Mouse (Mus musculus) limb, embryonic 12.5 days (tissue): ENCODE measurements around the gene Rbfox1. TPM values are rescaled to one million over a fixed set of nuclear protein-coding genes. Genes with fewer than 3 reads are reported as not detected.

ENCODE experiments used
- ATAC-seq: fragments of 200-750 bp; cut with Nextera tagmentation; 2 replicates; pipeline ENCODE4 v1.8.0; 2017; ENCODE audit warnings: low read depth, moderate TSS enrichment; ENCODE audit not compliant: insufficient number of reproducible peaks, insufficient read depth, low FRiP score, low TSS enrichment
- H3K27ac ChIP-seq: fragments of 300-500 bp; sonication (generic); 2 replicates; pipeline ENCODE4 v1.5.1; 2016; ENCODE audit warnings: mild to moderate bottlenecking, moderate library complexity
- H3K27me3 ChIP-seq: fragments of 300-500 bp; sonication (generic); 2 replicates; pipeline ENCODE4 v1.6.1; 2016; ENCODE audit warnings: mild to moderate bottlenecking, moderate library complexity
- H3K36me3 ChIP-seq: fragments of 300-500 bp; sonication (generic); 2 replicates; pipeline ENCODE4 v1.6.1; 2016; ENCODE audit warnings: mild to moderate bottlenecking, moderate library complexity
- H3K4me1 ChIP-seq: fragments of 300-500 bp; sonication (generic); replicated peaks from 2 replicates; pipeline ENCODE4 v1.6.1; 2016
- H3K4me2 ChIP-seq: fragments of 300-500 bp; sonication (generic); 2 replicates; pipeline ENCODE4 v1.6.1; 2016; ENCODE audit warnings: mild to moderate bottlenecking, moderate library complexity
- H3K4me3 ChIP-seq: fragments of 300-500 bp; sonication (generic); replicated peaks from 2 replicates; pipeline ENCODE4 v1.5.1; 2016; ENCODE audit warnings: mild to moderate bottlenecking
- H3K9ac ChIP-seq: fragments of 300-500 bp; sonication (generic); replicated peaks from 2 replicates; pipeline ENCODE4 v1.6.1; 2016; ENCODE audit warnings: mild to moderate bottlenecking, moderate library complexity
- H3K9me3 ChIP-seq: fragments of 300-500 bp; sonication (generic); 2 replicates; pipeline ENCODE4 v1.6.1; 2016; ENCODE audit warnings: mild to moderate bottlenecking, moderate library complexity
- WGBS: fragments of 180-500 bp; shearing (Covaris S2); methylation state at CpG from one replicate; pipeline ENCODE4 v1.1.7; 2016; 5-methylcytosine and 5-hydroxymethylcytosine counted together
- polyA plus RNA-seq: library from polyadenylated mRNA; unstranded; fragments of >200 nt; fragmentation: Nextera tagmentation; extraction: Ambion mirVana; gene quantifications from 2 replicates; pipeline ENCODE4 v1.2.1, GENCODE M21; 2016

Gene Rbfox1
- polyA plus RNA-seq, 1 experiment from 2014 or later: 1.9 TPM

DNA sequence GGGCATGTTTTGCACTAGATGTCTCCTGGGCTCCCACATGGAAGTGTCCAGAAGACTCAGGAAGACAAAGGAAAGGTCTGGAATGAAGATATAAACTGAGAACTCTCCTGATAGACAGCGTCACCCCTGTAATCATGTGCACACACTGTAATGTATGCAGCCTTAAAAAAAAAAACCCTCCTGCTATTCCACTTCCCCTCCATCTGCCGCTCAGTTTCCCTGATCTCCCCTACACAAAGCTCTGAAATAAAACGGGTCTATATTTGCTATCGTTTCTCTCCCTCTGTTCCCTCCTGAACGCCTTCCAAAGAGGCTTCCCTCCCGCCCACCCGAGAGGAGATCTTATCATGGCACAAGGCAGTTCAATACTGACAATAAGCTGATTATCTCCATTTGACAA is 151.9 kb downstream of the Rbfox1 start:
- no peak overlapping the region for H3K4me3 ChIP-seq
- H3K36me3 ChIP-seq: no peaks in the 10 kb centered on the region
- H3K9ac ChIP-seq: no peak overlapping the region
- H3K9me3 ChIP-seq: no peaks in the 10 kb centered on the region
- no peak overlapping the region for H3K27ac ChIP-seq
- 85% methylated on average over 7 of the region's 7 CpGs for WGBS
- H3K4me2 ChIP-seq: no peak overlapping the region
- H3K4me1 ChIP-seq: no peaks in the 10 kb centered on the region
- H3K27me3 ChIP-seq: 0 out of 2 replicates have a peak, but pooled peaks cover 4% of the 10 kb centered on the region
- ATAC-seq: no peak

DNA sequence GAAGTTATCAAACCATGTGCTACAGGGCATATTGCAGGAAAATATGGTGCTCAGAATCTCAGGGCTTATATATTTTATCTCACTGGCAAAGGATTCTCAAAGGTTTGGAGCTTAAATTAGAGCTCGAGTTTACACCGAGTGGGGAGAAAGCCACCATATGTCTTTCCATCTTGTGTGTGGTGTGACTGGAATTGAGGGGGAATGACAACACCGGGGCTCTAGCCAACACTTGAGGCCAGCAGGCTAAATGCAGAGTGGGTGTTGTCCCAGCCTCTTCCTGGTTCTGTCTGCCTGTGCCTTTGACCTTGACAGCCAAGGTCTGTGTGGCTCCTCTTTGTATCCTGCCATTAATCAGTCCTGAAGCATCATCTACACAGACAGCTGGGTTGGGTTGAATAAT is 157.6 kb downstream of the Rbfox1 start:
- 81% methylated on average over 3 of the region's 3 CpGs for WGBS
- ATAC-seq: no peak

DNA sequence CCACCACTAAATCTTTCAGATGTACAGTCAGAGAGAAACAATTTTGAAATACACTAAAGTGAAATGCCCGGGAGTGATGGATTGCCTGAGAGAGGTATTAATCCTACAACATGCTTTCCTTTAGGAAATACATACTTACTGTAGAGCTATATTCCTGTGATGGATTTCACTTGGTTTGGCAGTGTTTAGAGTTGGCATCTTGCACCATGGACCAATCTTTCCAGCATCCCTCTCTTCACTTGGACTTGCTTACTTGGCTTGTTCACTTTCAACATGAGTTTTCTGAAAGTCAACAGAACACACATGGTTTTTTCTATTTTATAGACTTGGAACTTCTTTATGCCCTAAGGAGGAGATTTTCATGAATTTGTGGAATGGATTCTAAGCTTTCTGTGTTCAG is 163.4 kb downstream of the Rbfox1 start:
- Histone ChIP-seq H3K27me3 (no peaks in the 10 kb centered on the region), H3K27ac (no peak overlapping the region), H3K4me2 (no peak overlapping the region), H3K36me3 (no peaks in the 10 kb centered on the region), H3K4me3 (no peak overlapping the region), H3K9ac (no peak overlapping the region), H3K4me1 (no peaks in the 10 kb centered on the region), H3K9me3 (no peaks in the 10 kb centered on the region)
- WGBS: 94% methylated on average over 1 of the region's 1 CpGs
- ATAC-seq: no peak

More for the DNA sequence above, 157.6 kb downstream of the Rbfox1 start:
- no peak overlapping the region for H3K27ac ChIP-seq
- no peak overlapping the region for H3K4me2 ChIP-seq
- H3K9ac ChIP-seq: no peak overlapping the region
- no peak overlapping the region for H3K4me3 ChIP-seq
- no peaks in the 10 kb centered on the region for H3K9me3 ChIP-seq
- no peaks in the 10 kb centered on the region for H3K27me3 ChIP-seq
- H3K36me3 ChIP-seq: no peaks in the 10 kb centered on the region
- no peaks in the 10 kb centered on the region for H3K4me1 ChIP-seq

DNA sequence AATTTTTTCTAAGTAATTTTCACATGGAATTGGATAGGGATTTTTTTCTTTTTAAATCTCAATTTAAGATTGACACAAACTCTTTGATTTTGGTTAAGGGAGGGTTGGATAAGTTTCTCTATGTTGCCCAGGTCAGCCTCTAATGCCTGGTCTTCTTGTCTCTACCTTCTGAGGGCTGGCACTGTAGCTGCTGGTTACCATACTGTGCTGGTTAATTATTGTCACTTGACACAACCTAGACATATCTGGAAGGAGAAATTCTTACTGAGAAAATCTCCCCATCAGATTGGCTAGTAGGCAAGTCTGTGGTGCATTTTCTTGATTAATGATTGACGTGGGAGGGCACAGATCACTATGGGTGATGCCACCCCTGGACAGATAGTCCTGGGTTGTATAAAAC is 177.3 kb downstream of the Rbfox1 start:
- no peak overlapping the region for H3K4me2 ChIP-seq
- H3K9me3 ChIP-seq: no peaks in the 10 kb centered on the region
- H3K27me3 ChIP-seq: no peaks in the 10 kb centered on the region
- no peak for ATAC-seq
- no peaks in the 10 kb centered on the region for H3K36me3 ChIP-seq
- H3K4me3 ChIP-seq: no peak overlapping the region
- no peak overlapping the region for H3K9ac ChIP-seq
- no peak overlapping the region for H3K27ac ChIP-seq
- 85% methylated on average over 1 of the region's 1 CpGs for WGBS
- H3K4me1 ChIP-seq: no peaks in the 10 kb centered on the region

DNA sequence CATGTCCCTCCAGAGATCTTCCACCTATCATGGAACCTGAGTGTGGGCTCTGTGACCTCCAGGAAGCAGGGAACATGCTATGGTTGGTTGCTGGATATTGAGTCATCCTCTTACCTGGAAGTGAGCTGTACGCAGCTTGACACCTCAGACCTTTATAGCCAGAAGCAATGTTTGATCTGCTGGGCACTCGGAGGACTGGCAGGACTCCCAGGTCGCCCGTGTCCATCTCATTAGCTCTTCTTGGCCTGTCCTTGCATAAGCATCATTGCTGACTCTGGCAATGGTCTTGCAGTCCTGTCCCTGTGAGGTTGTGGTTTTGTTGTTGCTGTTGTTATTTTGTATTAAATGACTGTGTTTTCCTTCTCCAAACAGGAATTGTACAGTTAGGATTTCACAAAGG is 180.3 kb downstream of the Rbfox1 start:
- H3K27me3 ChIP-seq: no peaks in the 10 kb centered on the region
- no peak overlapping the region for H3K27ac ChIP-seq
- H3K9ac ChIP-seq: no peak overlapping the region
- H3K4me2 ChIP-seq: no peak overlapping the region
- ATAC-seq: no peak
- WGBS: 88% methylated on average over 4 of the region's 4 CpGs
- no peaks in the 10 kb centered on the region for H3K9me3 ChIP-seq
- no peaks in the 10 kb centered on the region for H3K4me1 ChIP-seq
- no peaks in the 10 kb centered on the region for H3K36me3 ChIP-seq
- no peak overlapping the region for H3K4me3 ChIP-seq

DNA sequence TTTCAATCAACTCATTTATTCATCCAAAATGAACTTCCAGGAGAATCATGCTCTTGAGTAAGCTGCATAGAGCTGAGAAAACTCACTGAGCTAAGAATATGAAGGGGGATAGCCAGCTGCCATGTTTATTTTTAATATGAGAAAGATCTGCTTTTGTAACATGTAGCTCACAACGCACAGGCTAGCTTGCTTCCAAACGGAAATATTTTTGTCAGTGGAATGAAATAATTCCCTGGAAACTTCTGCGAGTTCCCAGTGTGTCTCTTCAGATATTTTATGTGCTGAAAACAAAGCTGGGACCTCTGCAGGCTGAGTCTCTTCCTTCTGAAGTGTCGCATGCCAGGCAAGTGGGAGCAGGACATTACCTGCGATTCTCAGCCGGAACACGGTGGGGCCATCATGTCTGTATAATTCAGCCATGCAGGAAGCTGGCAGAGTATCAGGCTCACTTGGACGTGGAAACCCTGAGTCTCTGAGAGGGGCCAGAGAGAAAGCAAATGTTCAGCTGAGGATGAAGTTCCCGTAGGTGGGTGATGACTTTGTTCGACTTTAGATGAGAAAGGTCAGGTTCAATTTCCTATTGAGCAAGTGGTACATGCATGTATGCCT is 190.4 kb downstream of the Rbfox1 start:
- Histone ChIP-seq H3K27me3 (no peaks in the 10 kb centered on the region), H3K36me3 (no peaks in the 10 kb centered on the region), H3K4me2 (no peak overlapping the region), H3K9me3 (no peaks in the 10 kb centered on the region), H3K9ac (no peak overlapping the region), H3K4me3 (no peak overlapping the region), H3K4me1 (no peaks in the 10 kb centered on the region), H3K27ac (no peak overlapping the region)
- ATAC-seq: no peak
- 85% methylated on average over 10 of the region's 10 CpGs for WGBS

DNA sequence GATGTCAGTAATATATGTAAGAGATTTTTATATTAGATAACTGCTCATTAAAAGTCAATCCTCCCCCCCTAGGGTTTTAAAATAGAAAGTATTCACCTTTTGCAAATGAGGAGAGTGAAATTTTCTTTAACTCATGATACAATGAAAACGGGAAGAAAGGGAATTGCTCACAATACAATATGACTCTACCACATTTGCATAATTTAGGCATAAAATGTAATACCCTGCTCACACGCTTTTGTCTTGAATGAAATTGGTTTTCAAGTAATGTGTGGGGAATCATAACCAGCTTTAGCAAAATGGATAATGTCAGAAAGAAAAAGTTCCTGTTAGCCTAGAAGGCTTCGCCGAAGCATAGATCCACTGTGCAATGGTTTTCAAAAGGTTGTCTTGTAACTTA is 193.9 kb downstream of the Rbfox1 start:
- no peak overlapping the region for H3K9ac ChIP-seq
- no peak for ATAC-seq
- H3K9me3 ChIP-seq: no peaks in the 10 kb centered on the region
- H3K4me3 ChIP-seq: no peak overlapping the region
- H3K4me2 ChIP-seq: no peak overlapping the region
- H3K4me1 ChIP-seq: no peaks in the 10 kb centered on the region
- WGBS: 84% methylated on average over 4 of the region's 4 CpGs
- H3K27ac ChIP-seq: no peak overlapping the region
- H3K27me3 ChIP-seq: no peaks in the 10 kb centered on the region
- no peaks in the 10 kb centered on the region for H3K36me3 ChIP-seq

DNA sequence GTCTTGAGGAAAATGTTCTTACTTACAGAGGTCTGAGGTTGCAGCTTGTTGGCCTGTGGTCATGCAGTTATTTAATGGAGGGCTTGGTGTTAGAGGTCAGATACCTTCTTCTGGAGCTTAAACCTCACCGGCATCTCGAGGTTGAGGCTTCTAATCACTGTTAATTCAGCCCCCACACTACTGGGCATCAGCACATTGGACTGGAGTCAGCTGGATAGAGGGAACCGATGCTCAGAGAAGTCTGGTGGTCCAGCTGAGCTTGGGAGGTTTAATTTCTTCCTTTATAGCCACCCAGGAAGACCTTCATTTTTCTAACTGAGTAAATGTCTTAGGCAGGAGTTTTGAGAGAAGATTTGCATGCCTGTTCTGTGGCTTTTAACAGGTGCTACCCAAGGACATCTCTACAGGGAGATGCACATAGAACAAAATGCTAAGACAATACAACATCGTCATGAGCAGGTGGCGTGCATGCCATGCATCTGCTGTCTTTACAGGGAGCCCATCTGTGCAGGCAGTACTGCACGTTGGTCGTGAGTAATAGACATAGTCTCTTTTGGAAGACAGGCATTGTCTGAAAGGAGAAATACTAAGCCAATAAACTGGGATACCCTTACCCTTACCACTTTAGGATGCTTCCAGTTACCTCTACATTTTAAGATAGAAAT is 199.7 kb downstream of the Rbfox1 start:
- H3K4me2 ChIP-seq: no peak overlapping the region
- H3K4me1 ChIP-seq: peaks cover 8% of the 10 kb centered on the region
- H3K27ac ChIP-seq: no peak overlapping the region
- H3K27me3 ChIP-seq: no peaks in the 10 kb centered on the region
- no peaks in the 10 kb centered on the region for H3K9me3 ChIP-seq
- no peak for ATAC-seq
- H3K9ac ChIP-seq: no peak overlapping the region
- H3K4me3 ChIP-seq: no peak overlapping the region
- H3K36me3 ChIP-seq: no peaks in the 10 kb centered on the region
- WGBS: 79% methylated on average over 7 of the region's 7 CpGs

DNA sequence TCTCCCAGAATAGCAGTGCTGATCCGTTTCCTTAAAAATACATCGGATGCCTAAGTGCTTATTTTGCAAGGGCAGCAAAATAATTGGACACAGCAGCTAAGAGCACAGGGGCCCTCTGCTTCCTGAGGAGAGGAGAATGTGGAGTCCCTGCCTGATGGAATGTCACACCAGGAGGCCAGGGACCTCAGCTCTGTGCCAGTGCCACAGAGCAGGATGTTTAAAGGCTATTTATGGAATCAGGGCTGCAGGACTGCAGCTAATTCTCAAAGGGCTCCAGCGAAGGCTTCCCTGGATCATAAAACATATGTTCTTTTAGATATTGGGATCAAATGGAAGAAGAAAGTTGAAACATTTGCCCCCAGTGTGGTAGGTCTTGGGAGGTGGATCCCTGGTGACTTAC is 201.0 kb downstream of the Rbfox1 start:
- peaks cover 8% of the 10 kb centered on the region for H3K4me1 ChIP-seq
- no peak for ATAC-seq
- no peak overlapping the region for H3K9ac ChIP-seq
- H3K4me3 ChIP-seq: no peak overlapping the region
- H3K9me3 ChIP-seq: no peaks in the 10 kb centered on the region
- H3K4me2 ChIP-seq: no peak overlapping the region
- H3K27me3 ChIP-seq: no peaks in the 10 kb centered on the region
- no peak overlapping the region for H3K27ac ChIP-seq
- WGBS: 25% methylated on average over 3 of the region's 3 CpGs
- H3K36me3 ChIP-seq: no peaks in the 10 kb centered on the region

DNA sequence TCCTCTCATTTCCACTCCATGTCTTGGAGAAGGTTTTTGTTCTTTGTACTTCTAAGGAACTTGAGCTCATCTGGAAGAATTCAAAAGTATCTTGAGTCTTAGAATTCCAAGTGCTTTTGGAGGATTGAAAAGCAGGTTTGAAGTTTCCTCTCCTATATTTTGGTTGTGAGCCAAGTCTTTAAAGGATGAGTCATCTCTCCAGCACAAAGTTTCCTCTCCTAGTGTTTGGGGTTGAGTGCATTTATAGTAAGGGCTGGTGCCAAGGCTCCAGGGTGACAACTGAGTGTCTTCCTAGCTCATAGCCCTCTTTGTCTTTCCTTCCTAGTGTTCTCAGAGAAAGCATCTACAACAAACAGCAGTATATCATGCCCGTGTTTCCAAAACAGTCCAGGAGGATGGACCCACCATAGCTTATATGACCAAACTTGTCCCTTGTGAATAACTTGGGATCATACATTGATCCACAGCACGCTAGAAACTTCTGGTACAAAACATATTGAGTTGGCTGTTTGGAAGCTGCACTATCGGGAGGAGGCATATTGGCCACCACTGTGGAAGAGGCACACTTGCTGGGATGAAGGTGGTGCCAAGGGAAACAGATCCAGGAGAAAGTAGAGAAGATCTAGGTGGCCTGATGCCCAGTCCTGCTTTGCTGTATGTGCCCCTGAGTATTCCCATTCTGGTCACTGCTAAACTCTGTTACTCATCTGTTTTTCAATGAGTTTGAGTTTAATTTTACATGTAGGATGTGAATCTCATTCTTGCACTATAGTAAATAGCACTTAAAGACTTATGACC is 206.4 kb downstream of the Rbfox1 start:
- Histone ChIP-seq H3K36me3 (no peaks in the 10 kb centered on the region), H3K9ac (no peak overlapping the region), H3K4me3 (no peak overlapping the region), H3K4me2 (no peak overlapping the region), H3K9me3 (no peaks in the 10 kb centered on the region), H3K4me1 (peaks cover 2% of the 10 kb centered on the region), H3K27ac (no peak overlapping the region), H3K27me3 (no peaks in the 10 kb centered on the region)
- WGBS: 86% methylated on average over 3 of the region's 3 CpGs
- no peak for ATAC-seq

DNA sequence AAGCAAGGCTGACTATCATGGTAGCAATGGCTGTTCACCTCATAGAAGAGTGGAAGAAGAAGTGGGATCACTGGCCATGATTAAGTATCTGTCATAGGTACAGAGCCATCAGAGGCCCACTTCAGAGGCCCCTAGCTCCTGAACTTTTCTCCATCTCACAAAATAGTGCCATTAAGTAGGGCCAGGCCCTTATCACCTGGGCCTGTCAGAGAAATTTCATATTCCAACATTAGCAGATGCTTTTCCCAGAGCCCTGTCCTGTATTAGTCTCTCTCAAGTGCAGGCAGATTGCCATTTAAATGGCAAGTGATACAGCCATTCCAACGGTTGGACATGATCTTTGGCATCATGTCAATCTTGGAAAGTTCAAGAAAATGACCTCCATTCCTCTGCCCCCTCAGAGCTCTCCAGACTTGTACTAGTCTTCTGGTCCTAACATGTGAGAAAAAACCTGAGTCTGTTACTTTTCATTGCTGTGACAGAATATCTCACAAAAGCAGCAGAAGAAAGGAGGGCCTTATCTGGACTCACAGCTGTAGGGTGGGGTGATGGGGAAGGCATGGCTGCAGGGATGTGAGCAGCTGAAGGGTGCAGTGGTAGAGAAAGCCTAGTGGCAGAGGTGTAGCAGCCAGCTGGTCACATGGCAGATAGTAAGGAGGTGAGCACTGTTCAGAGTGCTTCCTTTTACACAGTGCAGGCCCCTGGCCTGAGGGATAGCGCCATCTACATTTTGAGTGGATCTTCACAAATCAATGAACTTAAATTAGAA is 210.6 kb downstream of the Rbfox1 start:
- 84% methylated on average over 2 of the region's 2 CpGs for WGBS
- H3K4me2 ChIP-seq: no peak overlapping the region
- no peak overlapping the region for H3K27ac ChIP-seq
- no peaks in the 10 kb centered on the region for H3K27me3 ChIP-seq
- peak; percentile 81 for ATAC-seq
- H3K4me1 ChIP-seq: no peaks in the 10 kb centered on the region
- no peaks in the 10 kb centered on the region for H3K36me3 ChIP-seq
- no peak overlapping the region for H3K9ac ChIP-seq
- no peaks in the 10 kb centered on the region for H3K9me3 ChIP-seq
- H3K4me3 ChIP-seq: no peak overlapping the region
